8 mouse cellular contexts compared by ENCODE assay signal in genomic region chr15:78437237-78438017, GRCm38 (mm10). TPM values are rescaled to one million over a fixed set of nuclear protein-coding genes. Genes with fewer than 3 reads are reported as not detected.
DNase-seq lines count a peak whose midpoint lies in the region; ATAC-seq and TF ChIP-seq lines count a peak whose summit lies in the region.

No protein-coding gene starts in this region.

- H3K9ac ChIP-seq in CH12.LX (ENCODE audit: insufficient read depth, low read depth): no peak overlapping the region
- peak overlapping the region; percentile 51 for H3K9ac ChIP-seq in embryonic facial prominence, embryonic 14.5 days (ENCODE audit: low read depth, low read length)
- peak overlapping the region; percentile 51 for H3K9ac ChIP-seq in heart, embryonic 14.5 days (ENCODE audit: low read length)
- peak overlapping the region; percentile 43; the same call in 1 of the 2 replicates for H3K9ac ChIP-seq in stomach, postnatal 0 days (ENCODE audit: low read length)

- no peak for TF ChIP-seq POLR2A in CH12.LX (IDR thresholded peaks at IDR 0.05; ENCODE audit: low read depth, low read length)

- no peak for TF ChIP-seq CTCF in CH12.LX (conservative IDR thresholded peaks at IDR 0.05 in 1 of 2, IDR thresholded peaks at IDR 0.05 in 1 of 2; ENCODE audit: low read depth in 2 of 2, low read length in 2 of 2)
- 0 out of 2 replicates have a peak, but pooled peaks have one; percentile 2 for TF ChIP-seq CTCF in stomach, postnatal 0 days (IDR thresholded peaks at IDR 0.05; ENCODE audit: low read depth)

- H3K27ac ChIP-seq in CH12.LX (ENCODE audit: insufficient read depth, low read depth): no peak overlapping the region
- H3K27ac ChIP-seq in embryonic facial prominence, embryonic 14.5 days (replicated peaks; ENCODE audit: low read depth, low read length): peak overlapping the region; percentile 81
- H3K27ac ChIP-seq in heart, embryonic 14.5 days (replicated peaks in 1 of 2; ENCODE audit: control insufficient read depth in 1 of 2, insufficient read depth in 1 of 2, low read depth in 2 of 2, low read length in 2 of 2): peak overlapping the region; percentile 12 to 73
- H3K27ac ChIP-seq in midbrain, embryonic 10.5 days (replicated peaks): peak overlapping the region; percentile 85
- peak overlapping the region; percentile 74 for H3K27ac ChIP-seq in stomach, postnatal 0 days (replicated peaks)

- no peak for TF ChIP-seq RAD21 in CH12.LX (IDR thresholded peaks at IDR 0.05; ENCODE audit: low read depth, low read length)

- DNase-seq in CH12.LX (ENCODE audit: extremely low read depth): no peak
- peak; percentile 54 for DNase-seq in adipocyte (ENCODE audit: low spot score)
- peak; percentile 65 for DNase-seq in embryonic facial prominence, embryonic 14.5 days (ENCODE audit: low spot score)
- peak; percentile 48 to 82 for DNase-seq in left cerebral cortex, adult 8-10 months (ENCODE audit: low spot score in 2 of 2)
- peak; percentile 52 for DNase-seq in midbrain, embryonic 10.5 days (ENCODE audit: low spot score)
- peak; percentile 53 for DNase-seq in stomach, postnatal 0 days (ENCODE audit: low spot score)
- DNase-seq in spleen, adult 12 weeks (ENCODE audit: low spot score): no peak

- no peaks in the 10 kb centered on the region for H3K36me3 ChIP-seq in CH12.LX (replicated peaks in 1 of 2; ENCODE audit: control insufficient read depth in 1 of 2, insufficient read depth in 1 of 2, low read length in 1 of 2)
- H3K36me3 ChIP-seq in embryonic facial prominence, embryonic 14.5 days (ENCODE audit: control insufficient read depth, insufficient read depth, low read length): peaks cover 29% of the 10 kb centered on the region
- peaks cover 10% of the 10 kb centered on the region for H3K36me3 ChIP-seq in heart, embryonic 14.5 days (ENCODE audit: control insufficient read depth, insufficient read depth, low read length)
- peaks cover 45% of the 10 kb centered on the region for H3K36me3 ChIP-seq in midbrain, embryonic 10.5 days
- H3K36me3 ChIP-seq in stomach, postnatal 0 days (ENCODE audit: control insufficient read depth, insufficient read depth, low read length): peaks cover 7% of the 10 kb centered on the region; the same call in 1 of the 2 replicates

- peaks cover 59% of the 10 kb centered on the region for H3K27me3 ChIP-seq in CH12.LX (replicated peaks)
- no peaks in the 10 kb centered on the region for H3K27me3 ChIP-seq in embryonic facial prominence, embryonic 14.5 days (replicated peaks; ENCODE audit: control insufficient read depth, insufficient read depth, low read length)
- H3K27me3 ChIP-seq in heart, embryonic 14.5 days (ENCODE audit: control insufficient read depth, insufficient read depth, low read length): no peaks in the 10 kb centered on the region
- peaks cover 36% of the 10 kb centered on the region for H3K27me3 ChIP-seq in midbrain, embryonic 10.5 days (ENCODE audit: low read depth, poor library complexity, severe bottlenecking)
- no peaks in the 10 kb centered on the region for H3K27me3 ChIP-seq in stomach, postnatal 0 days (ENCODE audit: control insufficient read depth, insufficient read depth, low read length)

- no peaks in the 10 kb centered on the region for H3K9me3 ChIP-seq in CH12.LX (replicated peaks; ENCODE audit: low read length)
- H3K9me3 ChIP-seq in embryonic facial prominence, embryonic 14.5 days (ENCODE audit: control insufficient read depth, low read length): no peaks in the 10 kb centered on the region
- H3K9me3 ChIP-seq in heart, embryonic 14.5 days (ENCODE audit: control insufficient read depth, low read length): no peaks in the 10 kb centered on the region
- H3K9me3 ChIP-seq in midbrain, embryonic 10.5 days (replicated peaks): no peaks in the 10 kb centered on the region
- no peaks in the 10 kb centered on the region for H3K9me3 ChIP-seq in stomach, postnatal 0 days (ENCODE audit: control insufficient read depth, low read length)

- no peak overlapping the region for H3K4me3 ChIP-seq in CH12.LX (replicated peaks in 1 of 3; ENCODE audit: low read depth in 2 of 3, low read length in 2 of 3, poor library complexity in 1 of 3)
- peak overlapping the region; percentile 32 for H3K4me3 ChIP-seq in embryonic facial prominence, embryonic 14.5 days (ENCODE audit: low read depth, low read length)
- peak overlapping the region; percentile 30 to 34 for H3K4me3 ChIP-seq in heart, embryonic 14.5 days (ENCODE audit: control insufficient read depth in 1 of 2, insufficient read depth in 1 of 2, low read depth in 1 of 2, low read length in 2 of 2)
- H3K4me3 ChIP-seq in midbrain, embryonic 10.5 days: peak overlapping the region; percentile 50
- peak overlapping the region; percentile 18; the same call in 1 of the 2 replicates for H3K4me3 ChIP-seq in stomach, postnatal 0 days (ENCODE audit: low read depth, low read length)

- in situ Hi-C loops in CH12.LX (cut with MboI; ENCODE audit: low pct_ligation_motif_present, low pct_unique_long_range_greater_than_20kb, low sequenced_read_pairs): loop anchor here (25.0 kb wide), 1 partner anchor 300 kb away; no protein-coding TSS in a partner anchor

- H3K79me2 ChIP-seq in CH12.LX (replicated peaks; ENCODE audit: control insufficient read depth, extremely low read depth, insufficient read depth, poor library complexity, severe bottlenecking): no peaks in the 10 kb centered on the region

- 17% methylated on average over 23 of the region's 23 CpGs for WGBS in embryonic facial prominence, embryonic 14.5 days
- 13% methylated on average over 23 of the region's 23 CpGs for WGBS in heart, embryonic 14.5 days
- 14% methylated on average over 23 of the region's 23 CpGs for WGBS in midbrain, embryonic 10.5 days
- 15% methylated on average over 22 of the region's 23 CpGs for WGBS in stomach, postnatal 0 days

- peak; percentile 23 for ATAC-seq in embryonic facial prominence, embryonic 14.5 days (ENCODE audit: low read depth)
- peak; percentile 36; the same call in 1 of the 2 replicates for ATAC-seq in heart, embryonic 14.5 days (ENCODE audit: insufficient number of reproducible peaks, insufficient read depth, low FRiP score, low read depth)
- ATAC-seq in stomach, postnatal 0 days (ENCODE audit: low FRiP score, low TSS enrichment): peak; percentile 27

- peaks cover 19 to 42% of the 10 kb centered on the region in 2 experiments for H3K4me1 ChIP-seq in CH12.LX (ENCODE audit: control insufficient read depth in 1 of 2, insufficient read depth in 2 of 2)
- H3K4me1 ChIP-seq in embryonic facial prominence, embryonic 14.5 days (ENCODE audit: control insufficient read depth, insufficient read depth, low read length): peaks cover 17% of the 10 kb centered on the region
- H3K4me1 ChIP-seq in heart, embryonic 14.5 days (ENCODE audit: control insufficient read depth in 2 of 2, insufficient read depth in 2 of 2, low read length in 2 of 2): peaks cover 22 to 37% of the 10 kb centered on the region in 2 experiments; a peak in 3 of 4 replicates
- peaks cover 80% of the 10 kb centered on the region for H3K4me1 ChIP-seq in midbrain, embryonic 10.5 days
- peaks cover 3% of the 10 kb centered on the region; the same call in 1 of the 2 replicates for H3K4me1 ChIP-seq in stomach, postnatal 0 days (replicated peaks; ENCODE audit: control insufficient read depth, insufficient read depth)

- TF ChIP-seq EP300 in CH12.LX (IDR thresholded peaks at IDR 0.05; ENCODE audit: low read length): no peak
- no peak for TF ChIP-seq EP300 in stomach, postnatal 0 days (optimal IDR thresholded peaks at IDR 0.05)

- H3K4me2 ChIP-seq in CH12.LX (ENCODE audit: insufficient read depth, low read depth, poor library complexity, severe bottlenecking): peak overlapping the region; percentile 42; the same call in 1 of the 2 replicates
- H3K4me2 ChIP-seq in embryonic facial prominence, embryonic 14.5 days (ENCODE audit: low read depth, low read length): peak overlapping the region; percentile 65
- peak overlapping the region; percentile 64 for H3K4me2 ChIP-seq in heart, embryonic 14.5 days (ENCODE audit: low read length)
- peak overlapping the region; percentile 53 for H3K4me2 ChIP-seq in stomach, postnatal 0 days (replicated peaks; ENCODE audit: low read depth)

- dilution Hi-C loops in CH12.LX (cut with MboI; ENCODE audit: extremely low pct_ligation_motif_present, extremely low pct_unique_long_range_greater_than_20kb, low sequenced_read_pairs): no loop called here

RNA-seq across cellular contexts. Expression of gene Kctd17, which starts 9.1 kb away (rescaled TPM):
- total RNA-seq in CH12.LX (2012; rRNA removed) (not detected in 2 replicates), CH12.LX (2014; rRNA removed) (not detected in 2 replicates)
- polyA plus RNA-seq in CH12.LX (2012; ENCODE audit: insufficient read length, low read depth): not detected in 2 replicates
- 46.9 and 54.1 TPM in 2 replicates for polyA plus RNA-seq in embryonic facial prominence, embryonic 14.5 days (2014; fragmentation: Nextera tagmentation; extraction: Ambion mirVana)
- 21.2 and 22.0 TPM in 2 replicates for polyA plus RNA-seq in heart, embryonic 14.5 days (2014; fragmentation: Nextera tagmentation; extraction: Ambion mirVana)
- total RNA-seq in left cerebral cortex, adult 8-10 months (2022): 100 to 1,000 TPM; 299 to 358 (median 333) TPM
- 64.0 and 68.3 TPM in 2 replicates for polyA plus RNA-seq in midbrain, embryonic 10.5 days (2016; fragmentation: Nextera tagmentation; extraction: Ambion mirVana)
- 25.9 and 26.2 TPM in 2 replicates for polyA plus RNA-seq in stomach, postnatal 0 days (2015; fragmentation: Nextera tagmentation; extraction: Ambion mirVana)

RNA-seq across cellular contexts. Expression of gene Tmprss6, which starts 31.0 kb away (rescaled TPM):
- total RNA-seq in CH12.LX (2012; rRNA removed): 0.08 and 0.34 TPM in 2 replicates
- 0.24 TPM in 2 replicates for total RNA-seq in CH12.LX (2014; rRNA removed)
- 0.54 and 0.70 TPM in 2 replicates for polyA plus RNA-seq in CH12.LX (2012; ENCODE audit: insufficient read length, low read depth)
- 1.1 and 1.5 TPM in 2 replicates for polyA plus RNA-seq in embryonic facial prominence, embryonic 14.5 days (2014; fragmentation: Nextera tagmentation; extraction: Ambion mirVana)
- 0.09 TPM in 1 of 2 replicates, not detected in the other for polyA plus RNA-seq in heart, embryonic 14.5 days (2014; fragmentation: Nextera tagmentation; extraction: Ambion mirVana)
- total RNA-seq in left cerebral cortex, adult 8-10 months (2022): 1 to 10 TPM; 1.1 to 1.7 (median 1.2) TPM
- 0.21 and 0.52 TPM in 2 replicates for polyA plus RNA-seq in midbrain, embryonic 10.5 days (2016; fragmentation: Nextera tagmentation; extraction: Ambion mirVana)
- 0.48 and 0.50 TPM in 2 replicates for polyA plus RNA-seq in stomach, postnatal 0 days (2015; fragmentation: Nextera tagmentation; extraction: Ambion mirVana)

RNA-seq across cellular contexts. Expression of gene Mpst, which starts 31.2 kb away (rescaled TPM):
- total RNA-seq in CH12.LX (2012; rRNA removed): 33.0 and 46.3 TPM in 2 replicates
- total RNA-seq in CH12.LX (2014; rRNA removed): 18.1 and 27.0 TPM in 2 replicates
- 21.5 and 24.4 TPM in 2 replicates for polyA plus RNA-seq in CH12.LX (2012; ENCODE audit: insufficient read length, low read depth)
- 3.0 and 3.5 TPM in 2 replicates for polyA plus RNA-seq in embryonic facial prominence, embryonic 14.5 days (2014; fragmentation: Nextera tagmentation; extraction: Ambion mirVana)
- 1.9 and 2.2 TPM in 2 replicates for polyA plus RNA-seq in heart, embryonic 14.5 days (2014; fragmentation: Nextera tagmentation; extraction: Ambion mirVana)
- total RNA-seq in left cerebral cortex, adult 8-10 months (2022): 10 to 100 TPM; 31.4 to 38.1 (median 34.6) TPM
- polyA plus RNA-seq in midbrain, embryonic 10.5 days (2016; fragmentation: Nextera tagmentation; extraction: Ambion mirVana): 0.61 and 1.6 TPM in 2 replicates
- polyA plus RNA-seq in stomach, postnatal 0 days (2015; fragmentation: Nextera tagmentation; extraction: Ambion mirVana): 5.6 and 5.7 TPM in 2 replicates

RNA-seq across cellular contexts. Expression of gene Tst, which starts 31.7 kb away (rescaled TPM):
- 1.8 and 2.0 TPM in 2 replicates for total RNA-seq in CH12.LX (2012; rRNA removed)
- 0.66 and 0.67 TPM in 2 replicates for total RNA-seq in CH12.LX (2014; rRNA removed)
- 0.56 and 0.57 TPM in 2 replicates for polyA plus RNA-seq in CH12.LX (2012; ENCODE audit: insufficient read length, low read depth)
- polyA plus RNA-seq in embryonic facial prominence, embryonic 14.5 days (2014; fragmentation: Nextera tagmentation; extraction: Ambion mirVana): 35.0 and 39.1 TPM in 2 replicates
- 18.2 and 18.9 TPM in 2 replicates for polyA plus RNA-seq in heart, embryonic 14.5 days (2014; fragmentation: Nextera tagmentation; extraction: Ambion mirVana)
- 10 to 100 TPM; 33.6 to 37.8 (median 36.0) TPM for total RNA-seq in left cerebral cortex, adult 8-10 months (2022)
- 8.1 and 9.8 TPM in 2 replicates for polyA plus RNA-seq in midbrain, embryonic 10.5 days (2016; fragmentation: Nextera tagmentation; extraction: Ambion mirVana)
- polyA plus RNA-seq in stomach, postnatal 0 days (2015; fragmentation: Nextera tagmentation; extraction: Ambion mirVana): 153 and 177 TPM in 2 replicates

RNA-seq across cellular contexts. Expression of gene Tex33, which starts 41.7 kb away (rescaled TPM):
- not detected in 2 replicates for total RNA-seq in CH12.LX (2012; rRNA removed)
- not detected in 2 replicates for total RNA-seq in CH12.LX (2014; rRNA removed)
- polyA plus RNA-seq in CH12.LX (2012; ENCODE audit: insufficient read length, low read depth): not detected in 2 replicates
- not detected in 2 replicates for polyA plus RNA-seq in embryonic facial prominence, embryonic 14.5 days (2014; fragmentation: Nextera tagmentation; extraction: Ambion mirVana)
- polyA plus RNA-seq in heart, embryonic 14.5 days (2014; fragmentation: Nextera tagmentation; extraction: Ambion mirVana): not detected in 2 replicates
- total RNA-seq in left cerebral cortex, adult 8-10 months (2022): not detected
- polyA plus RNA-seq in midbrain, embryonic 10.5 days (2016; fragmentation: Nextera tagmentation; extraction: Ambion mirVana): not detected in 2 replicates
- not detected in 2 replicates for polyA plus RNA-seq in stomach, postnatal 0 days (2015; fragmentation: Nextera tagmentation; extraction: Ambion mirVana)

Comparison
In these comparisons a context has a peak if more than half of its experiments do, and no peak if none do; other contexts are left out.
1. DNase-seq: peak in adipocyte (single experiment), embryonic facial prominence, embryonic 14.5 days (single experiment), left cerebral cortex, adult 8-10 months (2 of 2), midbrain, embryonic 10.5 days (single experiment) and stomach, postnatal 0 days (single experiment); none in CH12.LX (single experiment) and spleen, adult 12 weeks (single experiment).
2. H3K4me3 ChIP-seq: peak in embryonic facial prominence, embryonic 14.5 days (single experiment), heart, embryonic 14.5 days (2 of 2), midbrain, embryonic 10.5 days (single experiment) and stomach, postnatal 0 days (single experiment); none in CH12.LX (0 of 3).
3. RNA of gene Kctd17, which starts 9.1 kb away (polyA plus RNA-seq): 64.0 to 68.3 TPM in midbrain, embryonic 10.5 days, 46.9 to 54.1 TPM in embryonic facial prominence, embryonic 14.5 days, 25.9 to 26.2 TPM in stomach, postnatal 0 days and 21.2 to 22.0 TPM in heart, embryonic 14.5 days; not detected in CH12.LX; every median in the first group is over 10 times any median in the second.
4. Peak in every context shown above with its lines, with median percentiles within 50 percentile points of each other: H3K4me2 ChIP-seq and ATAC-seq.